Mouse (Mus musculus) layer of hippocampus, adult 8-10 months (tissue): ENCODE measurements at regions not wholly inside any gene's neighbourhood (a gene's known extent, or its start where the extent isn't known, plus 50 kb on each side); places are given as distances from the start of the nearest gene placed in this dataset.
A peak's percentile ranks its signal among the peaks of the same experiment; 100 is the strongest.

ENCODE experiments used
- DNase-seq, 2 experiments: peaks; one replicate each; pipeline ENCODE4 v3.0.0; 2022; ENCODE audit warnings: low spot score in 2 of 2

- DNase-seq: peak; percentile 91 to 92
These were observed 77.7 kb upstream of the Tbl1x start for GRCm38 (mm10) chrX:77432846-77433810.

- DNase-seq: no peak
These were observed 77.0 kb upstream of the Tbl1x start for GRCm38 (mm10) chrX:77433811-77434192.

- DNase-seq: no peak
These were observed 66.8 kb upstream of the Tbl1x start for GRCm38 (mm10) chrX:77443852-77444492.

- no peak for DNase-seq
These were observed 64.1 kb upstream of the Tbl1x start for GRCm38 (mm10) chrX:77446755-77447154.

- no peak for DNase-seq
These were observed 58.7 kb upstream of the Tbl1x start for GRCm38 (mm10) chrX:77451977-77452675.
